Mouse (Mus musculus) lung, postnatal 14 days (tissue): ENCODE data around the gene Eps8.

Experiments
- DNase-seq: peaks from one replicate; pipeline ENCODE4 v3.0.0; 2021

The Eps8 gene

DNA sequence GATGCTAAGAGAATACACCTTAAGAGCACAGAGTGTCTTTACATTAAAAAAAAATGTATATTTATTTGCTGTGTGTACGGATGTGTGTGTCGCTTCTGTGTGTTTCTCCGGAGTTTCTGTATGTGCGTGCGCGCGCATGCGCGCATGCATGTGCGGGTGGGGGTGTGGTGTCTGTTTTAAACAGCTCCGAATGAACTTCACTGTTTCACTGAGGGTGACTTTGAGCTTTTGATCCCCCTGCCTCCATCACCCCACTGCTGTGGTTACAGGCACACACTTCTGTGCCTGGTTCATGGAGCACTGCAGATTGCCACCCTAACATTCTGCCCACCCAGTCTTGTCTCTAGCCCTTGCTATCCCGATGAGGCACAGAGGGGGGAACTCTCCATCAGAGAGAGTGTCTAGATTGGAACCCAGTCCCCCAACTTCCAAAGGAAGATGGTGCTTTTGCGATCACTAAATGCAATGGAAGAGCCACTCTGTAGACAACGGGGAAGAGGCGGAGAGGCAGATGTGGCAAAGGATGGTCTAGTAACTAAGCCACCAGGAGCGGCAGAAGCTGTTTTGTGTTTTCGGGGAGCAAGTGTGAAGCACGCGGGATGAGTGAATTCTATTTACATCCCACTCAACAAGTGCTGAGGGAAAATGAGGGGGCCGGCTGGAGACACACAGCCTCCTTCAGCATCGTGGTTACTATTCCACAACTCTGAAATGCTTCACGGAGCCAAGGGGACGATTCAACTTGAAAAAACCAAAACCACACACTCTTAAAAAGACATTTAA lies 7.1 kb upstream of the Eps8 start:
- DNase-seq, result no peak

DNA sequence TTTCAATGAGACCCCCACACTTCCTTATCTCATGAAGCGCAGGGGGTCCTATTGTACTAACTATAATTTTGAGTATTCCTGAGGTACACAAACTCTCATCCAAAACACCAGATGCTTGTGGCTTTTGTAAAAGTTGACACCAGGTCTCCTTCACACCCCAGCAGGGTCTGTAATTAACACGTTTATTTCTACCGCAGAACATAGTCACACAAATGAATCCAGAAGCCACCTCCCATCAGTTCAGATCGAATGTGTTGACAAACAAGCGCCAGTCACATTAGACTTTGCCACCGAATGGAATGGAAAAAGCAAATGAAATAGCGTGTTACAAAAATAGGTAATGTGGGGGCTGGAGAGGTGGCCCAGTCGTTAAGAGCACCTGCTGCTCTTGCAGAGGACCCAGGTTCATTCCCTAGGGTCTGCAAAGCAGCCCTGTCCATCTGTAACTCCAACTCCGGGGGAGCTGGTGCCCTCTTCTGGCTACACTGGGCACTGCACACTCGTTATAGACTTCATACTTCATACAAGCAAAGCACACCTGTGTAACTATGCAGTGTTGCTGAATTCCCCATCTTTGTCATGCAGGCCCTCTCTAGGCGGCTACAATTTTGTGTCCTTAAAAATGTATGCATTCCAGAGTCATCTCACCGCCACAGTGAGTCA lies 3.9 kb upstream of the Eps8 start:
- no peak for DNase-seq

DNA sequence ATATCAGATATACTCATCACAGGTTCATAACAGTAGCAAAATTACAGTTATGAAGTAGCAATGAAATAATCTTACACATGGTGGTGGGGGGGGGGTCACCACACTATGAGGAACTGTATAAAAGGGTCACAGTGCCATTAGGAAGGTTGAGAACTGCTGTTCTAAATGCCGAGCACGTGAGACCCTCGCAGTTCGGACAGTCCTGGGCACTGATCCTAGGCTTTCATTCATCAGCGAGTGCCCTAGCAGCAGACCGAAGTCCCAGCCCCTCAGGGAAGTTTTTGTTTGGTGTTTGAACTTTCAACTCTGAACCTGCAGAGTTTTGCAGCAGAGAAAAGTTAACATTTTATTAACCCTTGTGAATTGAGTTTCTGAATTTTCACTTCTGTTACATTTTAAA lies 2.5 kb upstream of the Eps8 start:
- DNase-seq, result no peak

DNA sequence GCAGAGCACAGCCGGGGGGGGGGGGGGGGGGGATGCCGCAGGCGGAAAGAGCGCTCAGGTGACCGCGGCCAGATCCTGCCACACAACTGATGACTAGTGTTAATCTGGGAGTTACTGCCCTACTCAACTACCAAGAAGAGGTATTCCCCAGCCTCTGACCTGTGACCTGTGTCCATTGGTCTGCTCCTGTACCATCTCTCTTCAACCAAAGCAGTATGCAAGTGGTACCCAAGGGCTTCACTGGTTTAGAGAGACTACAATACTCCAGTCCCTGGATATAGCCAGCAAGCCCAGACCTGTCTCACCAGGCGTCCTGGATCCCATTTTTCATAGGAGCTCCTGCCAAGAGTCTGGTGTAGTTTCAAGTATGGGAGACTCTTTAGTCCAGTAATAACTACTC lies 5.1 kb downstream of the Eps8 start:
- DNase-seq, result no peak

DNA sequence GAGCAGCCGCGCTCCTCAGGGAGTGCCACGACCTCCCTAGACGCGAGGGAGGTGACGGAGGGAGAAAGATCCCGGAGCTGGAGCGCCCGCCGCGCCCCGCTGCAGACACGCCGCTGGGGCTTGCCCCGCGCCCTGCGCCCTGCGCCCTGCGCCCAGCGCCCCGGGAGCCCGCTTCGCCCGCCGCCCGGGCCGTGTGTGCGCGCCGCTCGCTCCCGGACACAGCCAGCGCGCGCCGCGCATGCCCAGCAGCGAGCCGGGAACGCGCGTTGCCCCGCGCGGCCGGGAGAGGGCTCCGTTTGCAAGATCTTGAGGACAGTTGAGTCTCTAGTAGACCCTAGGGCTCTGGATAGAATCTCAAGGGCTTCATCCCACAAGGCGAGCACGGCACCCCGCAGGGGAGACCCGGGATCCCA lies 5.6 kb downstream of the Eps8 start:
- DNase-seq, result peak; percentile 77

DNA sequence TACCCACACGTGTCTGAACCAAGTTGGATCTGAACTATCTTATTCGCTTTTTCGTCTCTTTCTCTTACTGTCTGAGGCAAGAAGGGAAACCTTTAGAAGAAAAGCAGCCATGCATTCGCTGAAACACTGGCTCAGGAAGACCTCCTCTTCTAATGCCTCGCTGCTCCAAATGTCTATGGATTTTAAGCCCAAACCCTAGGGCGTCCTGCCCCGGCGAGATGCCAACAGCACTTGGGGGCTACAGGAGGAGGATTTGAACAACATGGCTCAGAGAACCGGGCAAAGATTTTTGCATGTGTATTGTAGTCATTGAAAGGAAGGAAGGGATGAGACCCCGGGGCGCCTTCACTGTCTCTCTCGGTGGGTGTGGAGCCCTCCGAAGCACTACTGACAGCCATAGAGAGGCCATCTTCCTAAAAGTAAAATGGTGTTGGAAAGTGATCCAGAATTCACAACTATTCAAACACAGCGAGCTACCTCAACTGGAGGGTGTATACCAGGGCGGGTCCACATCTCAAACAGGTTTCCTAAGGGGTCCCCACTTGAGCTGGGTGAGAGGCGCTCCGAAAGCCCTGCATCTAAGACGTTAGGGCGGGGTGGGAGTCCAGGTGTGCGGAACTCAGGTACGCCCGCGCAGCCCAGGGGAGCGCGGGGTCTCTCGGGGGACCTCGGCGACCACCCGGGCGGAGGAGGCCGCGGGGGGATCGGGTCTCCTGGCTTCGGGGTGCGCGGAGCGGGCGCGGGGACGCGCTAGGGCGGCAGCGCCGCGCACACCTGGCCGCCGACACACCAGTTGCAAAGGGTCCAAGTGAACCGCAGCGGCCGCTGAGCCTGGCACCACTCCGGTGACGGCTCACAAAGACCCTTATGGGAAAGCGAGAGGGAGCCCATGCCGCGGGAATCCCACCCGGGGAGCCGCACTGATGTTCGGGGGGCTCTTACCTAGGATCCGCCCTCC lies 6.3 kb downstream of the Eps8 start:
- DNase-seq, result peak; percentile 34

DNA sequence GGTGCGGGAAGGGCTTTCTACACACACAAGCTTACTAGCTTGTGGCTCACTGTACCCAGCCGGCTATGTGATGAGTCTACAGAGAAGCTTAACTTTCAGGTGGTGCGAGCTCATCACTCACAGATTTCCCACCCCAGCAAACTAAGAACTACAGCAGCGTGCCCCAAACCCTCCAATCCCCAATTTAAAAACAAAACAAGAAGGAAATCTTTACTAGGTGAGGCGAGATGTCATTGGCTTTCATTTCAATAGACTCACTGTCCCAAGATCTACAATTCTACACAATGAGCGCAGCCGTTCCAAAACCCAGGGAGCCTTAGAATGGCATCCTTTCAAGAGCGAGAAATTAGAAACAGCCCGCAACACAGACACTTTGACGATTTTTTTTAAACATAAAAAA lies 7.0 kb downstream of the Eps8 start:
- no peak for DNase-seq

DNA sequence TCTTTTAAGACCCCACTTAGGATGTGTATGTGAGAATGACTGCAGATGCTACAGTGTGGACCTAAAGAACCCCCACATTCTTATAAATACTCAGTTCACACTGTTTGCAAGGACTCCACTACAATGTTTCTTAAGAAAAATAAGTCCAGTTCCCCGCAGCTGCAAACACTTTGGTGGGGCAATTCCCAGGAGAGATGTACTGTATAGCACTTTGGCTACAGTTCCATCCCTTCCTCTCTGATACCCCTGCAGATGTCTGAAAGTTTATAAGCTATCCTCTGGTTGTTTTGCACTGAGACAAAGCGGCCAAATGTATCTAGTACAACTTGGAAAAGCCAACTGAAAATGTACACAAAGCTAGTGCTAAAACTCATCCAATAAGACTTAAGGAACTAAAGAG lies 8.0 kb downstream of the Eps8 start:
- no peak for DNase-seq

DNA sequence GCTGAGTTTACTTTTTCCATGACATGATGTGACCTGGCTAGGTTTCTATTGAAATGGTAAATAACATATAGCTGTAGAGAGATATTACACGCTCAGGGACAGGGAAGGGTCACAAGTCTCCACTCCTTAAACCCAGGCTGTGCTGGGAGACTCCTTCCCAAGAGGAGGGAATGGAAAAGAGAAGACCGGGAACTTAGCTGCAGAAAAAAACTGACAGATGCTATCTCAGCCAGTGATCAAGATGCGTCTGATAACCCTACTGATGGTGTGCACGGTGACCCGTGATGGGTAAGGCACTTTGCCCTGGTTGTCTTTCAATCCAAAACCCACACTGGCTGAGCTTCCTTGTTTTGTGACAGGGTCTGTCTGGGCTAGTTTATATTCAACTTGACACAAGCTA lies 9.8 kb downstream of the Eps8 start:
- no peak for DNase-seq

DNA sequence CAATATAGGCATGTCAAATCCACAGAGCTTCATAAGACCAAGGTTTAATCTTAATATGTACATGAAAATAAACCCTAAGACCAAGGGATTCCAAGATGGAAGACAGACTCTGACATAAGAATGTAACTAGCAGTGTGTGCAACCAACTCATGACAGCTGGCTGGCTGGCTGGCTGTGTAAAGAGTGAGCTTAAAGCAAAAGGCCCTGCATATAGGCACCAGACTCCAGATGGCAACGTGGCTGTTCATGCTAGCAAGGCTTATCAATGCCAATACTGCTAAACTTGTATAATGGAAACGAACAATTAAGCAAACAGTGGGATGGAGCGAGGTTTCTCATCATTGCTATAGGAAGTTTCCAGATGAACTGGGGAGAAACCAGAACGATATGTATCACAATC lies 10.9 kb downstream of the Eps8 start:
- DNase-seq, result no peak

DNA sequence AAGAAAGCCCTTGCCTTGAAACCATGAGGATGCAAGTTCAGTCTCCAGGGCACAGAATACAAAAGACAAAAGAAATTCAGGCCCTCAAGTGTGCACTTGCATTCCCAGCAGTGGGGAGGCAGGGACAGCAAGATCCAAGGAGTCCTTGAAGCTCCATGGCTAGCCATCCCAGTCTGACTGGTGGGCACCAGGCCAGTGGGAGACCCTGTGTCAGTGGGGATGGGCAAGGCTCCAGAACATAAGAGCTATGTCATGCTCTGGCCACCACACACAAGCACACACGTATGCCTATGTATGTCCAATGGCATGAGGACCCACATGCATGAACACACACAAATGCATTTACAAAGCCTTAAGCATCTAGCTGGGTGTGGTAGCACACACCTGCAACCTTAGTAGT lies 13.0 kb downstream of the Eps8 start:
- DNase-seq, result no peak

DNA sequence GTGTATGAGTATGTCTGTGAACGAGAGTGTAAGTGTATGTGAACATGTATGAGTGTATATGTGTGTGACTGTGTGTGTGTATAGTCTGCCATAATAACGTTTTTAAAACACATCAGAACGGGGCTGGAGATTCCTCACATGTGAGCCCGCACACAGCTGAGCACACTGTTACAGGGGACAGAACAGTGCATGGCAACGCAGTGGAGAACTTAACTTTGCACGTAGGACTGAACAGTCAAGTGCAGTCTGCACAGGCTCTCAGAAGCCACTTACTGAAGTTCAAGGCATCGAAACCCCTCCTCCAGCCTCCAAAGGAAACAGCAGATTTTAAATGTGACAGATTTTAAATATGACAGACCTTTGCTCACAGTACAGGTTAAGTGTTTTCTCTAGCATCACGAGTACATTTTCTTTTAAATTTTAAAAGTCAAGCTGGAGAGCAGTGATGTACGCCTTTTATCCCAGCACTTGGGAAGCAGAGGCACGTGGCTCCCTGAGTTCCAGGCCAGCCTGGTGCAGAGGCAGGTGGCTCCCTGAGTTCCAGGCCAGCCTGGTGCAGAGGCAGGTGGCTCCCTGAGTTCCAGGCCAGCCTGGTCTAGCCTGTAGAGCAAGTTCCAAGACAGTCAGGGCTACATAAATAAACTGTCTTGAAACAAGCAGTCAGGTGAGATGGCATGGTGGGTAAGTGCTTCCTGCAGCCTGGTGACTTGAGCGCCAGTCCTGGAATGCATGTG lies 15.7 kb downstream of the Eps8 start:
- no peak for DNase-seq

DNA sequence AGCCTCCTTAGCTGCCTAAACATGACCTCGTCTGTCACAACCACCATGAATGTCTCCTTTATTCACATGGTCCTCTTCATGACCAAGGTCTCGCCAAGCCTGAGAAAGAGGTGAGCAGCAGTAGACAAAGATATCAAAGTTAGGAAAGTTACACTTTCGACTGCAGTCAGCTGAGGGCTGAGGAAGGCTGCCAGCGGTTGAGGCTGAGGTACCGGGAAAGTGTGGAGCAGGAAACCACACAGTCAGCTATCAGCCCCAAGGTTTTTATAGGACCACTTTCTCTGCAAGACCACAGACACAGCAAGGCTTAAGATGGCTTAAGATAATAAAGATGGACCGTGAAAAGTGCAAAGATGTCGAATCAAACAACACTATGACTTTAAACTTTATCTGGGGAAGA lies 17.2 kb downstream of the Eps8 start:
- no peak for DNase-seq

DNA sequence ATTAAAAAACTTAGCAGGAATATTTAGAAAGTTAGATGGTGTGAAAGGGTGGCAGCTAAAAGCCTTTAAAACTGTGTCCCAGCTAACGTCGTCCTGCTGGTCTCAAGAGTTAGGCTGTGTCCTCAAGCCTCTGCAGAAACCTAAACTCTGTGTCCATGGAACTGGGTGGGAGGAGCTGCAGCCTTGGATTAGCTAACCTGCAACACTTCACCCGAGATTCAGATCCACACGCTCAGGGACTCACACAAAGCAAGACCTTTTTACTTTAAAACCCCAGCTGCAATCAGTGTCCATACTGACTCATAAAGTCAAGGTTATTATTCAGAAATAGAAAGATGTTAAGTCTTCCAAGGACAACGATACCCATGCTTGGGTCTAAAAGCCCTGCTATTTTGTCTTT lies 18.5 kb downstream of the Eps8 start:
- DNase-seq, result no peak

DNA sequence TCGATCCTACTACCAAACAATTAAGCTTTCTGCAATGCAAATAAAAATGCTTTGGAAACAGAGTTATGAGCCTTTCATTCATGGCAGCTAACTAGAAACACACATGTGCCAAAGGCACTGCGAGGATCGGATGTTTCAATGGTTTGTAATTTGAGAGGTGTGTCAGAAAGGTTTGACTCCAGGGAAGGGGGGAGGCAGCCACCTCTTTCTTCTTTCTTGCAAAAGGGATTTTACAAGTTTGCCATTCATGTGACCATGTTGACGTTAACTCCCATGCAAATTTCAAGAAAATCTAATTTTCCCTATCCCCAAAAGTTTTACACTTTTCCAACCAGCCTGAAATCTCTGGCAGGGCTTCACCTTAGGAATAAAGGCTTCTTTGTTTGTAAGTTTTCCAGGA lies 21.1 kb downstream of the Eps8 start:
- DNase-seq, result no peak

DNA sequence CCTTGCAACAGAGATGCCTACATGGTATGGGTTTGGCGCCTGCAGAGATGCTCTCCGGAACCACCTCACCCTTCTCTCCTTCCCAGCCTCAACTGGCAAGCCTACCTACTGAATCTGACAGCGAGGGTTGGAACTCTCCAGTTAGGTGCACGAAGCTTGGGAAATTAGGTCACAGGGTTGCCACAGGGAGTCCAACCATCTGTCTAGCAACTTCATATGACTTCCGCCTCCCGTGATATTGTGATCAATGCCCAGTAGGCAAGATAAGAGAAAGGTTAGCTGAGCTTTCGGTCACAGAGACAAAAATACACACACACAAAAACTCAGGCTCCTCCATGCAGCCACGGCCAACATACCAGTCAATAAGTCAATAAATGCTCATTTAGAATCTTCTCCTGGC lies 21.6 kb downstream of the Eps8 start:
- no peak for DNase-seq

DNA sequence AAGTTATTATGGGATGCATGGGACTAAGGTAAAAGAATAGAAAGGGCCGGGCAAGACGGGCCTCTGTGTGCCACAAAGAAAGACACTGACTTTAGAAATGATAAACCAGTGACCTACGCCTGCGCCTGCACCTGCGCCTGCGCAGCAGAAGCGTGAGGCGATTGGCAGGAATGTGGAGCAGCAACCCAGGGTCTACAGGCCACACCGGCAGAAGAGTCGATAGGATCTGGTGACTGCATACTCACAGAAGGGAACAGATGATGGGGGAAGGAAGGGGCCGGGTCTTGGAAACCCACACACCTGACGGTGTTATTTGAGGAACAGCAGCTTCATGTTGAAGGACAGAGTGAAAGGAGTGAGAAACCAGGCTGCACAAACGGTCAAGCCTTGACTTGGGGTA lies 24.3 kb downstream of the Eps8 start:
- no peak for DNase-seq

DNA sequence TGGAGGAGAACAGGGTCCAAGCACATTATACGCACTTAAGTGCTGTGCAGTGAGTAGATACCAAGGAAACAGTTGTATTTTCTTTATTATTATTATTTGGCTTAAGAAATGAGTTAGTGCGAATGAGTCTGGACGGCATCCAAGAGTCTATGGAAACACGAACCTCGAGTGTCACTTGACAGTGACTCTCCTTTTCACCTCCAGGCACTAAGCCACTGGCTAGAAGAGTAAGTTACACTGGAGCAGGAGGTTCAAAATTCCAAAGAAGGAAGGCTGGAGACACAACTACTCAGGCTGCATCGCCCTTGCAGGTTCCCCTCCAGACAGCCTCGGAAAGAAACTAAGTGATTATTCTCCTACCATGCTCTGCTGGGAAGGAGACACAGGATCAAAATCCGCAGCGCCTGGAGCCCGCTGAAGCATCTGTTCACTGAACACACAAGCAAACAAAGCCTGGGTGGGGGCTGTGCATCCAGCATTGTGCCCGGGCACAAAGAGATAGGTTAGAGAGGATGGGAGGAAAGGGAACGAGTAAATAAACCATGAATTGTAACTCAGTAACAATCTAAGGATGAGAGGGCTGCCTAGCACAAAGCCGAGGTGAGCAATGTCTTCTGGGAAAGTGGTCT lies 25.0 kb downstream of the Eps8 start:
- no peak for DNase-seq

DNA sequence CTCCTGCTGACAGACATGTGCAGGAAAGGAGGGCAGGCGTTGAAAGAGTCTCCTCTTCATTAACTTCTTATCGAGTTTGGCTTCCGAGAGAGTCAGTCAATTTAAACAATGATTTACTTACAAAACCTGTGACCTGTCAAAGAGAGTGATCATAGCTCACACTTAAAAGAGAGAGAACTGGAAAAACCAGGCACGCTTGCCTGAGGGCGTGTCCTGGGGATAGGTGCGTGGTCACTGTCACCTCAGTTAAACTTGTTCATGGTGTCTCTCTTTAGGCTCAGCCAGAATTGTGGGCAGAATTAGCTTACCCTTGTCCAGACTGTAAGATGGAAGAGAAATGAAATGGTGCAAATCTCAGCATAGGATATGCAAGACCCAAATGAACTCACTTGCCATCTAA lies 26.0 kb downstream of the Eps8 start:
- DNase-seq, result no peak

DNA sequence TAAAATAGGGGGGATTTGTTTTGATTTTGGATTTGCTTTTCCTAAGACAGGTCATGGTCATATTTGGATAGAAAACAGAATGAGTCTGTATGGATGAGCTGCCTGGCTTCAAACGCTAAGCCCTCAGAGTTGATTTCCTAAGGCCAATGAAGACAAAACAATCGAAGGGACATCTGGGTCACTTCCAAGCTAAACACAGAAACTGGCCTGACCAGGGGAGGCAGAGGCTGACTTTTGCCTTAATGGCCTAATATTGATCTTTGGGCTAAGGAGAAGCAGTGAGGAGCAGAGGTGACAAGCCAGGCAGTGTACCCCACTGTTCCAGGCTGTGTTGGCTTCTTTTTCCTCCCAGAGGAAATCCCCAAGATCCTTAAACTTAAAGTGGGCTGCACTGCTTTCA lies 33.7 kb downstream of the Eps8 start:
- DNase-seq, result no peak

DNA sequence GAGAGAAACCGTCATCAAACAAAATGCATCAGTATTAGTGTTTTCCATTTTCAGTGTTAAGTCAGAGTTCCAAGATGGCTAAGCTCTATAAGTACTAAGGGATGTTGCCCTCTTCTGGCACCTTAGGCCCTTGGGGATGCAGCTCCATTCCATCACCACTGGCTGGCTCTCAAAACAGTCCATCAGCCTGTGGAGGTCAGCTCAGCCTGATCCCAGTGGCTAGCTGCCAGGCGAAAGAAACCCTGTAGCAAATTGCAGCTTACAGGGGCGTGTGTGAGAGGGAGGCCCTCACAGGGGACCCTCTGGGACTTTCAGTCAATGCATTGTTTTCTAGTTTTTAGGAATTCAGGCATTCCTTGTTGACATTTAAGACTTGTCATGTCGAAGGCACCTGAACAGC lies 40.8 kb downstream of the Eps8 start:
- DNase-seq, result peak; percentile 25

DNA sequence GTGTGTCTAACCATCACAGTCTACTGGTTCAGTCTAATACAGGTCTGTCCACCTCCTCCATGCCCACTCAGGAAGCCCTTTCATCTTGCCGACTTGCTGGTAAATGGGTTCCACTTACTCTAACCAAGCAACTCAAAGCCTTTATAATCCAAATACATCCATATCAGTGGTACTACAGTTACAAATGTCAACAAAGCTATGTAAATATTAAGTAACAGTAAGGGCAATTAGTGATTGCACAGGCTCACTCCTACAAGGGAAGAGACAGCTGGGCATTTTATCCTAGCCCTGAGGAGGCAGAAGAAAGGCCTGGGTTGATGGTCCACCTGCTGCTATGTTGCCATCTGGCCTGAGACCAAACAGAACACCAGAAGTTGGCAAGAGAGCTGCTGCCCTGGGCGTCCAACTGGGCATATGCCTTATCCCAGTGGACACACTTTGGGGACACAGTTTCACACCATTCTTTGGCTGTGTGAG lies 42.6 kb downstream of the Eps8 start:
- DNase-seq, result peak; percentile 46
